Mouse (Mus musculus): ENCODE data around the gene Cdc14b. TPM values are rescaled to one million over a fixed set of nuclear protein-coding genes. Genes with fewer than 3 reads are reported as not detected.

Cdc14b gene
- polyA plus RNA-seq, 1 experiment from 2014 or later = 3.8 TPM

- H3K27me3 ChIP-seq = no peaks in the 10 kb centered on the region
- 90% methylated on average over 11 of the region's 11 CpGs for WGBS
- no peaks in the 10 kb centered on the region for H3K9me3 ChIP-seq (replicated peaks)
- peaks cover 11% of the 10 kb centered on the region for H3K4me1 ChIP-seq
- no peak overlapping the region for H3K9ac ChIP-seq
- no peak overlapping the region for H3K27ac ChIP-seq
- ATAC-seq = no peak
- no peak overlapping the region for H3K4me2 ChIP-seq
- H3K36me3 ChIP-seq (ENCODE audit: poor library complexity, severe bottlenecking) = no peaks in the 10 kb centered on the region
- H3K4me3 ChIP-seq = no peak overlapping the region
Observed at GRCm38 (mm10) chr13:64309842-64310241, 34.8 kb upstream of the Cdc14b start.

GRCm38 (mm10) chr13:64309036-64309435 is 33.9 kb upstream of the Cdc14b start:
- Histone ChIP-seq H3K27me3 (no peaks in the 10 kb centered on the region), H3K9me3 (replicated peaks) (no peaks in the 10 kb centered on the region), H3K9ac (no peak overlapping the region), H3K4me3 (no peak overlapping the region), H3K27ac (no peak overlapping the region), H3K4me1 (peaks cover 11% of the 10 kb centered on the region), H3K36me3 (ENCODE audit: poor library complexity, severe bottlenecking) (no peaks in the 10 kb centered on the region), H3K4me2 (no peak overlapping the region)
- 74% methylated on average over 5 of the region's 5 CpGs for WGBS
- no peak for ATAC-seq

GRCm38 (mm10) chr13:64307508-64307907 is 32.4 kb upstream of the Cdc14b start:
- H3K9me3 ChIP-seq (replicated peaks) = no peaks in the 10 kb centered on the region
- 88% methylated on average over 5 of the region's 5 CpGs for WGBS
- H3K4me3 ChIP-seq = no peak overlapping the region
- H3K27me3 ChIP-seq = no peaks in the 10 kb centered on the region
- peaks cover 8% of the 10 kb centered on the region for H3K4me1 ChIP-seq
- H3K9ac ChIP-seq = no peak overlapping the region
- H3K27ac ChIP-seq = no peak overlapping the region
- no peak overlapping the region for H3K4me2 ChIP-seq
- no peaks in the 10 kb centered on the region for H3K36me3 ChIP-seq (ENCODE audit: poor library complexity, severe bottlenecking)
- no peak for ATAC-seq

GRCm38 (mm10) chr13:64306078-64306477 is 31.0 kb upstream of the Cdc14b start:
- ATAC-seq = peak; percentile 66

GRCm38 (mm10) chr13:64299069-64299468 is 24.0 kb upstream of the Cdc14b start:
- no peak overlapping the region for H3K27ac ChIP-seq
- H3K4me1 ChIP-seq = no peaks in the 10 kb centered on the region
- H3K9ac ChIP-seq = no peak overlapping the region
- no peak overlapping the region for H3K4me2 ChIP-seq
- no peaks in the 10 kb centered on the region for H3K27me3 ChIP-seq
- H3K36me3 ChIP-seq (ENCODE audit: poor library complexity, severe bottlenecking) = no peaks in the 10 kb centered on the region
- WGBS = 95% methylated on average over 1 of the region's 1 CpGs
- ATAC-seq = no peak
- H3K4me3 ChIP-seq = no peak overlapping the region
- H3K9me3 ChIP-seq (replicated peaks) = no peaks in the 10 kb centered on the region

More at GRCm38 (mm10) chr13:64306078-64306477, 31.0 kb upstream of the Cdc14b start:
- no peak overlapping the region for H3K9ac ChIP-seq
- no peak overlapping the region for H3K4me3 ChIP-seq
- no peak overlapping the region for H3K4me2 ChIP-seq
- no peaks in the 10 kb centered on the region for H3K27me3 ChIP-seq
- no peak overlapping the region for H3K27ac ChIP-seq
- 72% methylated on average over 3 of the region's 3 CpGs for WGBS
- no peaks in the 10 kb centered on the region for H3K9me3 ChIP-seq (replicated peaks)
- H3K36me3 ChIP-seq (ENCODE audit: poor library complexity, severe bottlenecking) = no peaks in the 10 kb centered on the region
- H3K4me1 ChIP-seq = no peaks in the 10 kb centered on the region

GRCm38 (mm10) chr13:64286791-64287190 is 11.7 kb upstream of the Cdc14b start:
- WGBS = 49% methylated on average over 4 of the region's 4 CpGs
- Histone ChIP-seq H3K4me2 (no peak overlapping the region), H3K9ac (no peak overlapping the region), H3K9me3 (replicated peaks) (no peaks in the 10 kb centered on the region), H3K4me3 (no peak overlapping the region), H3K4me1 (no peaks in the 10 kb centered on the region), H3K27me3 (no peaks in the 10 kb centered on the region), H3K36me3 (ENCODE audit: poor library complexity, severe bottlenecking) (no peaks in the 10 kb centered on the region), H3K27ac (no peak overlapping the region)
- ATAC-seq = no peak

DNA sequence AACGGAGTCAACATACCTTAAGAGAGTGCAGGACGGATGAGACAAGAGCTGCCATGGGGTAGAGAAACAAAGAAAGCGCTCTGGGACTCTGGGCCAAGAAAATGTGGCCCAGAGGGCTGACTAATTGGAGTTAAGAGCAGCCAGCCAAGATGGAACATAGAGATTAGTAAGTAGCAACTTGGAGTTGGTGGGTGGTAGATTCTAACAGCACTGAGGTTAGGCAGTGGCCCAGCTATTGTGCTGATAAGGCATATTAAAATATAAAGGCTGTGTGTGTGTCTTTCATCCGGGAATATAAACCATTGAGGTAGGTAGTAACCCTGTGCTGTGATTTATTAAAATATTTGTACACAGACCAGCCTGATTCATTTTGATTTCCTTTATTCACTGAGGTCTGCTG is 11.2 kb upstream of the Cdc14b start:
- H3K4me1 ChIP-seq = no peaks in the 10 kb centered on the region
- H3K4me3 ChIP-seq = no peak overlapping the region
- no peaks in the 10 kb centered on the region for H3K27me3 ChIP-seq
- no peak for ATAC-seq
- H3K4me2 ChIP-seq = no peak overlapping the region
- no peak overlapping the region for H3K9ac ChIP-seq
- no peak overlapping the region for H3K27ac ChIP-seq
- WGBS = 74% methylated on average over 4 of the region's 4 CpGs
- no peaks in the 10 kb centered on the region for H3K9me3 ChIP-seq (replicated peaks)
- no peaks in the 10 kb centered on the region for H3K36me3 ChIP-seq (ENCODE audit: poor library complexity, severe bottlenecking)

- Histone ChIP-seq H3K4me1 (no peaks in the 10 kb centered on the region), H3K9me3 (replicated peaks) (no peaks in the 10 kb centered on the region), H3K27me3 (no peaks in the 10 kb centered on the region), H3K4me2 (no peak overlapping the region), H3K27ac (no peak overlapping the region), H3K4me3 (no peak overlapping the region), H3K9ac (no peak overlapping the region), H3K36me3 (ENCODE audit: poor library complexity, severe bottlenecking) (no peaks in the 10 kb centered on the region)
- no peak for ATAC-seq
- 92% methylated on average over 2 of the region's 2 CpGs for WGBS
Observed at GRCm38 (mm10) chr13:64284676-64285075, 9.6 kb upstream of the Cdc14b start.

GRCm38 (mm10) chr13:64280940-64281339 is 5.8 kb upstream of the Cdc14b start:
- ATAC-seq = no peak
- no peaks in the 10 kb centered on the region for H3K4me1 ChIP-seq
- H3K36me3 ChIP-seq (ENCODE audit: poor library complexity, severe bottlenecking) = no peaks in the 10 kb centered on the region
- WGBS = 90% methylated on average over 5 of the region's 5 CpGs
- no peak overlapping the region for H3K4me2 ChIP-seq
- no peak overlapping the region for H3K4me3 ChIP-seq
- no peak overlapping the region for H3K27ac ChIP-seq
- H3K9me3 ChIP-seq (replicated peaks) = no peaks in the 10 kb centered on the region
- H3K9ac ChIP-seq = no peak overlapping the region
- H3K27me3 ChIP-seq = peaks cover 8% of the 10 kb centered on the region

GRCm38 (mm10) chr13:64275754-64276127 is 651 bp upstream of the Cdc14b start:
- WGBS = 16% methylated on average over 9 of the region's 9 CpGs
- Histone ChIP-seq H3K27me3 (peaks cover 27% of the 10 kb centered on the region), H3K9ac (no peak overlapping the region), H3K36me3 (ENCODE audit: poor library complexity, severe bottlenecking) (no peaks in the 10 kb centered on the region), H3K4me1 (peaks cover 16% of the 10 kb centered on the region), H3K27ac (no peak overlapping the region), H3K4me2 (peak overlapping the region; percentile 98), H3K4me3 (peak overlapping the region; percentile 81), H3K9me3 (replicated peaks) (no peaks in the 10 kb centered on the region)
- no peak for ATAC-seq

- H3K4me3 ChIP-seq = peak overlapping the region; percentile 81
- WGBS = under 1% methylated on average over 81 of the region's 95 CpGs
- no peak overlapping the region for H3K27ac ChIP-seq
- peaks cover 16% of the 10 kb centered on the region for H3K4me1 ChIP-seq
- H3K36me3 ChIP-seq (ENCODE audit: poor library complexity, severe bottlenecking) = no peaks in the 10 kb centered on the region
- H3K27me3 ChIP-seq = peaks cover 27% of the 10 kb centered on the region
- ATAC-seq = peak; percentile 76
- H3K9ac ChIP-seq = peak overlapping the region; percentile 77
- no peaks in the 10 kb centered on the region for H3K9me3 ChIP-seq (replicated peaks)
- peak overlapping the region; percentile 98 for H3K4me2 ChIP-seq
Observed at GRCm38 (mm10) chr13:64273891-64274844, 922 bp downstream of the Cdc14b start.

DNA sequence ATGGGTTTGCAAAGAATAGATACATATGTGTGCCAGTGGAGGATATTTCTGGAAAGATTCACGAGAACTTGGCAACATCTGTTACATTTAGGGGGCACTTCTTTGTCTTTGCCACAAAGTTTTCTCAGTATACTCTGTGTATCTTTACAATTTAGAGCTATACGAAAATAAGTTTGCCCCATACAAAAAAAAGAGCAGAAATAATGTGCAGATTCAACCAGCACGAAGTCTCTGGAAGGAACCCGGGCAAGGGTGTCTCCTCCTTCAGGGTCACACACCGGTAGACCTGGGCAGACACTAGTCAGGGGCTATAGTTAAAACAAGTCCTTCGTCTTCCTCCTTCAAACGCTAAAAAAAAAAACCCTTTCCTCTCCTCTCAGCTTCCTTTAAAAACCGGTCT is 1.7 kb downstream of the Cdc14b start:
- H3K4me1 ChIP-seq = peaks cover 16% of the 10 kb centered on the region
- 0 out of 2 replicates have a peak overlapping the region, but pooled peaks have one; percentile 81 for H3K4me3 ChIP-seq
- no peak overlapping the region for H3K9ac ChIP-seq
- H3K4me2 ChIP-seq = peak overlapping the region; percentile 98
- no peaks in the 10 kb centered on the region for H3K9me3 ChIP-seq (replicated peaks)
- H3K27me3 ChIP-seq = peaks cover 27% of the 10 kb centered on the region
- no peaks in the 10 kb centered on the region for H3K36me3 ChIP-seq (ENCODE audit: poor library complexity, severe bottlenecking)
- ATAC-seq = no peak
- H3K27ac ChIP-seq = no peak overlapping the region
- WGBS = 52% methylated on average over 8 of the region's 8 CpGs
